Mouse (Mus musculus): ENCODE data around the gene Hal. TPM values are rescaled to one million over a fixed set of nuclear protein-coding genes. Genes with fewer than 3 reads are reported as not detected.

Gene Hal
- polyA plus RNA-seq, 1 experiment from 2014 or later, result 2.1 TPM

Other genes with a start within 250 kb of the Hal start
- gene Elk3, start 177.6 kb upstream of the Hal start, polyA plus RNA-seq (2014; fragmentation: Nextera tagmentation; extraction: Ambion mirVana), result 34.0 and 36.6 TPM in 2 replicates
- gene Lta4h, start 35.4 kb upstream of the Hal start, polyA plus RNA-seq (2014; fragmentation: Nextera tagmentation; extraction: Ambion mirVana), result 212 and 220 TPM in 2 replicates
- gene Amdhd1, start 51.3 kb downstream of the Hal start, polyA plus RNA-seq (2014; fragmentation: Nextera tagmentation; extraction: Ambion mirVana), result 0.77 and 0.94 TPM in 2 replicates
- gene Ccdc38, start 51.9 kb downstream of the Hal start, polyA plus RNA-seq (2014; fragmentation: Nextera tagmentation; extraction: Ambion mirVana), result 0.80 and 2.6 TPM in 2 replicates
- gene Snrpf, start 100.9 kb downstream of the Hal start, polyA plus RNA-seq (2014; fragmentation: Nextera tagmentation; extraction: Ambion mirVana), result 131 and 146 TPM in 2 replicates
- 0.35 and 0.62 TPM in 2 replicates for gene Ntn4, start 151.9 kb downstream of the Hal start, polyA plus RNA-seq (2014; fragmentation: Nextera tagmentation; extraction: Ambion mirVana)